ENCODE assay signal across 22 mouse cellular contexts in genomic region chr16:49505271-49505670, GRCm38 (mm10).
DNase-seq lines count a peak whose midpoint lies in the region; ATAC-seq and TF ChIP-seq lines count a peak whose summit lies in the region.
"Had no signal": no experiment of that assay in that cellular context is flagged by ENCODE, and none has a peak within 500 bp of the region (broad histone marks: within the 10 kb centered on the region; RNA-seq: fewer than 3 reads in every experiment).

No protein-coding gene starts in this region.

- H3K9me3 ChIP-seq in liver, embryonic 11.5 days (ENCODE audit: control insufficient read depth, low read length) = no peaks in the 10 kb centered on the region
- H3K9me3 ChIP-seq in liver, embryonic 12.5 days (replicated peaks) = no peaks in the 10 kb centered on the region
- H3K9me3 ChIP-seq in lung, postnatal 0 days (ENCODE audit: low read length) = no peaks in the 10 kb centered on the region
- H3K9me3 ChIP-seq: embryonic facial prominence, embryonic 10.5 days; forebrain, embryonic 15.5 days; heart, embryonic 12.5 days; limb, embryonic 13.5 days; midbrain, embryonic 12.5 days; neural tube, embryonic 15.5 days had no signal

- no peak overlapping the region for H3K27ac ChIP-seq in liver, embryonic 11.5 days (ENCODE audit: low read depth, low read length)
- no peak overlapping the region for H3K27ac ChIP-seq in liver, embryonic 12.5 days
- H3K27ac ChIP-seq in lung, postnatal 0 days (ENCODE audit: low read length) = no peak overlapping the region
- H3K27ac ChIP-seq: embryonic facial prominence, embryonic 10.5 days; forebrain, embryonic 15.5 days; hindbrain, postnatal 0 days; limb, embryonic 13.5 days; midbrain, embryonic 12.5 days; neural tube, embryonic 15.5 days; stomach, postnatal 0 days had no signal

- peak; percentile 78 for DNase-seq in heart, adult 11 months
- DNase-seq in heart, postnatal 4 days = no peak
- DNase-seq in liver, embryonic 11.5 days (ENCODE audit: low spot score) = no peak
- DNase-seq in lung, postnatal 0 days (ENCODE audit: low spot score) = peak; percentile 53
- no peak for DNase-seq in Muller cell, postnatal 12 days (ENCODE audit: inconsistent ontology term)
- DNase-seq in thymus, postnatal 25 days = no peak
- DNase-seq: cerebellum, adult 8-10 months; gastrocnemius, postnatal 14 days; heart, postnatal 10 days; layer of hippocampus, adult 9-11 months; lung, embryonic 14.5 days had no signal

- TF ChIP-seq CTCF in lung, postnatal 0 days (IDR thresholded peaks at IDR 0.05) = no peak

- peak; percentile 64; the same call in 1 of the 2 replicates for TF ChIP-seq EP300 in lung, postnatal 0 days (IDR thresholded peaks at IDR 0.05)

- H3K9ac ChIP-seq in liver, embryonic 11.5 days (ENCODE audit: low read depth, low read length) = no peak overlapping the region
- no peak overlapping the region for H3K9ac ChIP-seq in liver, embryonic 12.5 days
- H3K9ac ChIP-seq in lung, postnatal 0 days (replicated peaks; ENCODE audit: low read depth) = no peak overlapping the region
- H3K9ac ChIP-seq: forebrain, embryonic 15.5 days; heart, embryonic 12.5 days; limb, embryonic 13.5 days; lung, embryonic 14.5 days; midbrain, embryonic 12.5 days; neural tube, embryonic 15.5 days had no signal

- ATAC-seq in liver, embryonic 11.5 days (replicated peaks; ENCODE audit: low FRiP score) = peak; percentile 45; the same call in 1 of the 2 replicates
- ATAC-seq in liver, embryonic 12.5 days = no peak
- peak; percentile 82 for ATAC-seq in lung, postnatal 0 days
- ATAC-seq: forebrain, embryonic 15.5 days; hindbrain, postnatal 0 days; intestine, embryonic 16.5 days; Patski had no signal

- H3K4me3 ChIP-seq in liver, embryonic 11.5 days (ENCODE audit: low read depth, low read length) = no peak overlapping the region
- no peak overlapping the region for H3K4me3 ChIP-seq in liver, embryonic 12.5 days
- no peak overlapping the region for H3K4me3 ChIP-seq in lung, postnatal 0 days (ENCODE audit: low read depth, low read length)
- H3K4me3 ChIP-seq: embryonic facial prominence, embryonic 10.5 days; forebrain, embryonic 15.5 days; heart, embryonic 12.5 days; limb, embryonic 13.5 days; midbrain, embryonic 12.5 days; neural tube, embryonic 15.5 days had no signal

- 68% methylated on average over 9 of the region's 9 CpGs for WGBS in liver, embryonic 11.5 days
- 68% methylated on average over 9 of the region's 9 CpGs for WGBS in liver, embryonic 12.5 days (ENCODE audit: insufficient replicate concordance)
- 48% methylated on average over 9 of the region's 9 CpGs for WGBS in lung, postnatal 0 days

- H3K4me2 ChIP-seq in liver, embryonic 11.5 days = no peak overlapping the region
- H3K4me2 ChIP-seq in liver, embryonic 12.5 days = no peak overlapping the region
- no peak overlapping the region for H3K4me2 ChIP-seq in lung, postnatal 0 days (replicated peaks; ENCODE audit: low read depth, low read length)
- H3K4me2 ChIP-seq: forebrain, embryonic 15.5 days; heart, embryonic 12.5 days; limb, embryonic 13.5 days; lung, embryonic 14.5 days; midbrain, embryonic 12.5 days; neural tube, embryonic 15.5 days had no signal

- no peaks in the 10 kb centered on the region for H3K36me3 ChIP-seq in liver, embryonic 11.5 days (ENCODE audit: control insufficient read depth, insufficient read depth, low read length)
- no peaks in the 10 kb centered on the region for H3K36me3 ChIP-seq in liver, embryonic 12.5 days
- H3K36me3 ChIP-seq in lung, postnatal 0 days (ENCODE audit: insufficient read depth, low read length) = no peaks in the 10 kb centered on the region
- H3K36me3 ChIP-seq: embryonic facial prominence, embryonic 10.5 days; forebrain, embryonic 15.5 days; heart, embryonic 12.5 days; limb, embryonic 13.5 days; midbrain, embryonic 12.5 days; neural tube, embryonic 15.5 days had no signal

- no peaks in the 10 kb centered on the region for H3K4me1 ChIP-seq in liver, embryonic 11.5 days (replicated peaks; ENCODE audit: control insufficient read depth, insufficient read depth, low read length)
- H3K4me1 ChIP-seq in liver, embryonic 12.5 days = no peaks in the 10 kb centered on the region
- H3K4me1 ChIP-seq in lung, postnatal 0 days (ENCODE audit: insufficient read depth, low read depth, low read length) = no peaks in the 10 kb centered on the region
- H3K4me1 ChIP-seq: forebrain, embryonic 15.5 days; heart, embryonic 12.5 days; limb, embryonic 13.5 days; midbrain, embryonic 12.5 days; neural tube, embryonic 15.5 days had no signal

- no peaks in the 10 kb centered on the region for H3K27me3 ChIP-seq in liver, embryonic 11.5 days (replicated peaks; ENCODE audit: control insufficient read depth, insufficient read depth, low read length)
- H3K27me3 ChIP-seq in liver, embryonic 12.5 days (replicated peaks) = no peaks in the 10 kb centered on the region
- H3K27me3 ChIP-seq in lung, postnatal 0 days (replicated peaks; ENCODE audit: insufficient read depth, low read length) = no peaks in the 10 kb centered on the region
- H3K27me3 ChIP-seq: forebrain, embryonic 15.5 days; heart, embryonic 12.5 days; limb, embryonic 13.5 days; midbrain, embryonic 12.5 days; neural tube, embryonic 15.5 days had no signal

Comparison
In these comparisons a context has a peak if more than half of its experiments do, and no peak if none do; other contexts are left out.
1. DNase-seq: peak in heart, adult 11 months (single experiment) and lung, postnatal 0 days (single experiment); none in heart, postnatal 4 days (single experiment), liver, embryonic 11.5 days (single experiment), Muller cell, postnatal 12 days (single experiment) and thymus, postnatal 25 days (single experiment).